Mouse (Mus musculus) heart, embryonic 11.5 days (tissue): ENCODE measurements around the gene Rffl. TPM values are rescaled to one million over a fixed set of nuclear protein-coding genes. Genes with fewer than 3 reads are reported as not detected.

Experiments used
- ATAC-seq: fragments of 200-750 bp; cut with Nextera tagmentation; replicated peaks from 2 replicates; pipeline ENCODE4 v1.8.0; 2017; ENCODE audit warnings: moderate library complexity; ENCODE audit not compliant: insufficient number of reproducible peaks, low FRiP score, low TSS enrichment
- H3K27ac ChIP-seq: fragments of 300-500 bp; sonication (generic); 2 replicates; pipeline ENCODE4 v1.5.1; 2014; ENCODE audit warnings: mild to moderate bottlenecking, low read depth, low read length
- H3K27me3 ChIP-seq: fragments of 300-500 bp; sonication (generic); 2 replicates; pipeline ENCODE4 v1.6.1; 2014; ENCODE audit warnings: mild to moderate bottlenecking, low read length, mixed read lengths; ENCODE audit not compliant: control insufficient read depth, insufficient read depth
- H3K36me3 ChIP-seq: fragments of 300-500 bp; sonication (generic); 2 replicates; pipeline ENCODE4 v1.6.1; 2014; ENCODE audit warnings: mild to moderate bottlenecking, low read length, moderate library complexity, mixed read lengths; ENCODE audit not compliant: control insufficient read depth, insufficient read depth
- H3K4me1 ChIP-seq: fragments of 300-500 bp; sonication (generic); 2 replicates; pipeline ENCODE4 v1.6.1; 2014; ENCODE audit warnings: low read length; ENCODE audit not compliant: control insufficient read depth, insufficient read depth
- H3K4me2 ChIP-seq: fragments of 300-500 bp; sonication (generic); 2 replicates; pipeline ENCODE4 v1.6.1; 2014; ENCODE audit warnings: mild to moderate bottlenecking, moderate library complexity
- H3K4me3 ChIP-seq: fragments of 300-500 bp; sonication (generic); 2 replicates; pipeline ENCODE4 v1.5.1; 2014; ENCODE audit warnings: low read depth, low read length
- H3K9ac ChIP-seq: fragments of 300-500 bp; sonication (generic); 2 replicates; pipeline ENCODE4 v1.6.1; 2014; ENCODE audit warnings: mild to moderate bottlenecking, low read depth, low read length, moderate library complexity
- H3K9me3 ChIP-seq: fragments of 300-500 bp; sonication (generic); replicated peaks from 2 replicates; pipeline ENCODE4 v1.6.1; 2016; ENCODE audit warnings: low read length; ENCODE audit not compliant: control insufficient read depth
- WGBS: fragments of 180-500 bp; shearing (Covaris S2); extraction: QIAGEN DNeasy Blood & Tissue Kit; methylation state at CpG from one replicate; pipeline ENCODE4 v1.1.7; 2014; ENCODE audit not compliant: insufficient replicate concordance; 5-methylcytosine and 5-hydroxymethylcytosine counted together
- polyA plus RNA-seq: library from polyadenylated mRNA; unstranded; fragments of >200 nt; fragmentation: Nextera tagmentation; extraction: Ambion mirVana; gene quantifications from 2 replicates; pipeline ENCODE4 v1.2.1, GENCODE M21; 2014

The Rffl gene
- polyA plus RNA-seq, 1 experiment from 2014 or later: 7.4 TPM

GRCm38 (mm10) chr11:82905816-82906215, 34.8 kb upstream of the Rffl start:
- no peak for ATAC-seq
- Histone ChIP-seq H3K9ac (no peak overlapping the region), H3K27me3 (no peaks in the 10 kb centered on the region), H3K4me1 (peaks cover 19% of the 10 kb centered on the region), H3K9me3 (no peaks in the 10 kb centered on the region), H3K27ac (no peak overlapping the region), H3K4me3 (no peak overlapping the region), H3K36me3 (peaks cover 24% of the 10 kb centered on the region), H3K4me2 (no peak overlapping the region)
- 80% methylated on average over 5 of the region's 5 CpGs for WGBS

- Histone ChIP-seq H3K27me3 (no peaks in the 10 kb centered on the region), H3K9ac (no peak overlapping the region), H3K4me1 (peaks cover 12% of the 10 kb centered on the region), H3K4me2 (no peak overlapping the region), H3K4me3 (no peak overlapping the region), H3K27ac (no peak overlapping the region), H3K9me3 (no peaks in the 10 kb centered on the region), H3K36me3 (peaks cover 33% of the 10 kb centered on the region)
- no peak for ATAC-seq
- WGBS: 58% methylated on average over 8 of the region's 8 CpGs
Observed at GRCm38 (mm10) chr11:82904952-82905351, 33.9 kb upstream of the Rffl start.

- Histone ChIP-seq H3K4me1 (no peaks in the 10 kb centered on the region), H3K27ac (no peak overlapping the region), H3K4me3 (no peak overlapping the region), H3K27me3 (no peaks in the 10 kb centered on the region), H3K9me3 (no peaks in the 10 kb centered on the region), H3K36me3 (peaks cover 37% of the 10 kb centered on the region), H3K4me2 (no peak overlapping the region), H3K9ac (no peak overlapping the region)
- WGBS: 95% methylated on average over 20 of the region's 20 CpGs
- ATAC-seq: no peak
Observed at GRCm38 (mm10) chr11:82901606-82902310, 30.7 kb upstream of the Rffl start.

- H3K4me2 ChIP-seq: no peak overlapping the region
- H3K4me1 ChIP-seq: no peaks in the 10 kb centered on the region
- H3K27ac ChIP-seq: no peak overlapping the region
- H3K36me3 ChIP-seq: peaks cover 31% of the 10 kb centered on the region
- H3K27me3 ChIP-seq: no peaks in the 10 kb centered on the region
- H3K9me3 ChIP-seq: no peaks in the 10 kb centered on the region
- H3K4me3 ChIP-seq: no peak overlapping the region
- ATAC-seq: no peak
- H3K9ac ChIP-seq: no peak overlapping the region
- WGBS: 91% methylated on average over 5 of the region's 5 CpGs
Observed at GRCm38 (mm10) chr11:82899720-82900119, 28.7 kb upstream of the Rffl start.

GRCm38 (mm10) chr11:82897478-82897877, 26.5 kb upstream of the Rffl start:
- ATAC-seq: no peak
- Histone ChIP-seq H3K4me2 (no peak overlapping the region), H3K4me1 (no peaks in the 10 kb centered on the region), H3K36me3 (peaks cover 24% of the 10 kb centered on the region), H3K4me3 (no peak overlapping the region), H3K9me3 (no peaks in the 10 kb centered on the region), H3K27ac (no peak overlapping the region), H3K9ac (no peak overlapping the region), H3K27me3 (no peaks in the 10 kb centered on the region)
- 78% methylated on average over 10 of the region's 10 CpGs for WGBS

GRCm38 (mm10) chr11:82891936-82892335, 20.9 kb upstream of the Rffl start, which contains the start of gene Fndc8:
Fndc8 (plus strand) TSS chr11:82892124.
- WGBS: 48% methylated on average over 7 of the region's 7 CpGs
- ATAC-seq: no peak

GRCm38 (mm10) chr11:82890342-82890762, 19.3 kb upstream of the Rffl start, which contains the start of gene Rad51d:
Rad51d (minus strand) TSS chr11:82890614.
- under 1% methylated on average over 26 of the region's 26 CpGs for WGBS
- Histone ChIP-seq H3K4me3 (peak within 1 kb of the TSS; percentile 64), H3K9ac (peak within 1 kb of the TSS; percentile 75), H3K9me3 (no peaks in the 10 kb centered on the region), H3K27me3 (0 out of 2 replicates have a peak, but pooled peaks cover 2% of the 10 kb centered on the region), H3K4me2 (peak within 1 kb of the TSS; percentile 83), H3K36me3 (no peaks in the 10 kb centered on the region), H3K27ac (peak within 1 kb of the TSS; percentile 3; the same call in 1 of the 2 replicates), H3K4me1 (0 out of 2 replicates have a peak, but pooled peaks cover 8% of the 10 kb centered on the region)
- peak; percentile 85 for ATAC-seq

More at GRCm38 (mm10) chr11:82891936-82892335, 20.9 kb upstream of the Rffl start, which contains the start of gene Fndc8:
- no peak within 1 kb of the TSS for H3K4me3 ChIP-seq
- H3K9me3 ChIP-seq: no peaks in the 10 kb centered on the region
- 0 out of 2 replicates have a peak, but pooled peaks cover 8% of the 10 kb centered on the region for H3K4me1 ChIP-seq
- H3K9ac ChIP-seq: no peak within 1 kb of the TSS
- no peak within 1 kb of the TSS for H3K4me2 ChIP-seq
- no peaks in the 10 kb centered on the region for H3K36me3 ChIP-seq
- H3K27me3 ChIP-seq: 0 out of 2 replicates have a peak, but pooled peaks cover 2% of the 10 kb centered on the region
- H3K27ac ChIP-seq: no peak within 1 kb of the TSS

- Histone ChIP-seq H3K4me2 (peak overlapping the region; percentile 83), H3K27me3 (0 out of 2 replicates have a peak, but pooled peaks cover 2% of the 10 kb centered on the region), H3K9ac (peak overlapping the region; percentile 75), H3K4me1 (0 out of 2 replicates have a peak, but pooled peaks cover 8% of the 10 kb centered on the region), H3K9me3 (no peaks in the 10 kb centered on the region), H3K36me3 (no peaks in the 10 kb centered on the region), H3K27ac (peak overlapping the region; percentile 3; the same call in 1 of the 2 replicates), H3K4me3 (peak overlapping the region; percentile 64)
- 8% methylated on average over 31 of the region's 31 CpGs for WGBS
- peak; percentile 39 for ATAC-seq
Observed at GRCm38 (mm10) chr11:82889524-82890341, 18.7 kb upstream of the Rffl start.
